Mouse (Mus musculus) gonadal fat pad, adult 2 months (tissue): Measurements from ENCODE around the gene Osbpl9. TPM values are rescaled to one million over a fixed set of nuclear protein-coding genes. Genes with fewer than 3 reads are reported as not detected.

ENCODE experiments used
- DNase-seq: peaks from one replicate; pipeline ENCODE4 v3.0.0-alpha.2; 2012; ENCODE audit warnings: low read depth
- polyA plus RNA-seq: library from polyadenylated mRNA; depleted of rRNA; stranded (reverse); fragments of >200 nt; gene quantifications from 2 replicates; pipeline ENCODE4 v1.2.3, GENCODE M21; 2012

Osbpl9 gene
- polyA plus RNA-seq, 1 experiment, result 138 TPM

DNA sequence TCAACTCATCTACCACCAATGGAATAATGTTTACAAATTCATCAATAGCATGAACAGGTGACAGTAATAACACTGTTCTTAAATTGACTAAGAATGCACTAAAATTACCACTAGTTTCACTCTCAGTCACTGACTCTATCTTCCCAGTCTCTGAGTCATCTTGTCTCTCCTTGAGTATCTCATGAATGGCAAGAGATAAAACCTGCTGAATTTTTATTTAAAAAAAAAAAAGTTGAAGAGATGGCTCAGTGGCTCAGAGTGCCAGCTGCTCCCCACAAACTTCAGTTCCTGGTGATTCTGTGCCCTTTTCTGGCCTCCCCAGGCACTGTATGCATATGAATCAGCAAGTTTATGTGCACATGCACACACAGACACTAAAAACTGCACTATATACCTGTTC, 96.8 kb downstream of the Osbpl9 start:
- no peak for DNase-seq

DNA sequence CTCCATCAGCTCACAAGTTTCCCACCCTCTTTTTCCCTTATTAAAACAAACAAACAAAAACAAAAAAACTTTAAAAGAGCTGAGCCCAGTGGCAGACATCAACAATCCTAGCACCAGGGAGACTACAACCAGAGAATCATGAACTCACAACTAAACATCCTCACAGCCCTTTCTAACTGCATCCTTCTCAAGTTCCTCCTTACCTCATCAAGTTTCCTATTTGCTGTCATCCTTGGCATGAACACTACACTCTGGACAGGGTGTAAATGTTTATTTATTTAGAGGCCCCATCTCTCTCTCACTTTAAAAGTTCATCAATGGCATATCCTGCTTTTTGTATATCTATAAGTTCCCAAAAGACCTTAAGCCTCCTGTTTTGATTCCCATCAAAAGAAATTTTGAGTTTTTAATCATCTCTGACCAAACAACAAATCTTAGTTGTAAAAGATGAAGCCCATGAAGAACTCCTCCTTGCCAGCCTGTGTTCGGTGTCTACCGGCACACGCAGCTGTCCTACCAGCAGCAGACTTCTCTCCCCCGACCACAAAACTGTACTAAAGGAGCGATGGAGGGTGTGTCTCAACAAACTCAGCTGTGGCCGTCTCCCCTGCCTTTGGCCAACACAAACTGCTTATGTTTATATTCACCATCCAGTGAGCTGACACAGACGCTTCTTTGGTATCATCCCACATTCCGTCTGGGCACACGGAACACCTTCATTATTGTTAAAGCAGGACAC, 98.8 kb downstream of the Osbpl9 start:
- no peak for DNase-seq

DNA sequence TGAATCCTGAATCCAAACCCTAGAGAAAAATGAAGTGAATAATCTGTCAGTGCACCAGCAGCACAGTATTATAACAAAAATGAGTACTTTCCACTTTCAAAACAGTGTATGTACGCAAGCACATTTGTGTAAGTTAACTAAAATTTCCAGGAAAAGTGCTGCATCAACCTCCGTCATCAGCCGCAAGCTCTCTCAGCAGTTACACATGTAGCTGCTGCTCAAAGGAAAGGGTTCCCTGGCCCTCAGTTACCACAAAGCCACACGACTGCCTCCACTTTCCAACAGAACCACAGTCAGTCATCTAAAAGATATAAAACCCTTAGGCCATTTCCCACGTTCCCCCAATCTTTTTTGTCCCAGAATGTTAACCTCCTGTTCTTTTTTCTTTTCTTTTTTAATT, 99.5 kb downstream of the Osbpl9 start:
- DNase-seq, result no peak

DNA sequence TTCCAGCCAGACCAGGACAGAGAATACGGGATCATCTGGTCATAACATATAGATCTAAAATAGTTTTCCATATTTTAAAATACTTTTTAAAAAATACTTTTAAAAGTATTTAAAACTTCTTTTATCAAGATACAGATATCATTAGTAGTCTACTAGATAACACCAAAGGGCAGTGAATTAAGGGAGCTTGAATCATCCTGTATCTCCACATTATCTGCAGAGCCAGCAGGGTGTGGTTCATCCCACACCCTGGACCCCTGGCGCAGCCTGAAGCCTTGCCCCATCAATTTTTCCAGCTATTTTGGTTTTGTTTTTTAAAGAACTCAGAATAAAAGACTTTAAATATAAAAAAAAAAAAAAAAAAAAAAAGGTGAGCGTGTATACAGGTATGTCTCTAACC, 103.2 kb downstream of the Osbpl9 start:
- no peak for DNase-seq

DNA sequence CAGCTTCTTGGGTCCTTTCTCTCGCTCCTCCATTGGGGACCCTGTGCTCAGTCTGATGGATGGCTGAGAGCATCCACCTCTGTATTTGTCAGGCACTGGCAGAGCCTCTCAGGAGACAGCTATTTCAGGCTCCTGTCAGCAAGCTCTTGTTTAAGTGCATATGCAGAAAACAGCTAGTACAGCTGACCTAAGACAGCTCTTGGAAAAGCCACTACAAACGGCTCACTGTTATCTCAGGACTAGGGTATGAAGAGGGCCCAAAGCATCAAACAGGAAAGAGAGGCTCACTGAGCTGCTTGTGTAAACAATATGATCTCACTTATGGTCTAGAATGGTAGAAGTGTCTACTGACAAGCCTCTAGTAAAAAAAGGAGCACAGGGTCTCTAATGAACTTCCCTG, 107.8 kb downstream of the Osbpl9 start:
- DNase-seq, result no peak

DNA sequence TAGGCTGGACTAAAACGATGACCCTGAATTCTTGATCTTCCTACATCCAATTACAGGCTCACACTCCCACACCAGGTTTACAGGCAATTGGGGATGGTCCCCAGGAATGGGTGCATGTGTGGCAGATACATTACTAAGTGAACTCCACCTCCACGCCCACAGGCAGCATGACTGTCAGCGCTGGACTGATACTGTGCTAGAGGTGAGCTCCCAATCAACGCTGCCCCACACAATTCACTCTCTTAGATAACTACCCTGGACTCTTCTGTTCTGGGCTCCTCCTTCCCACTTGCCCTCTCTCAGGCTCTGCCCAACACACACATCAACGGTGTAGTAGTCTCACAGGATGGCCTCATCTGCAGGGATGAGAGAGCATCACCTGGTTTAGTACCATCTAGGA, 109.7 kb downstream of the Osbpl9 start:
- DNase-seq, result no peak

DNA sequence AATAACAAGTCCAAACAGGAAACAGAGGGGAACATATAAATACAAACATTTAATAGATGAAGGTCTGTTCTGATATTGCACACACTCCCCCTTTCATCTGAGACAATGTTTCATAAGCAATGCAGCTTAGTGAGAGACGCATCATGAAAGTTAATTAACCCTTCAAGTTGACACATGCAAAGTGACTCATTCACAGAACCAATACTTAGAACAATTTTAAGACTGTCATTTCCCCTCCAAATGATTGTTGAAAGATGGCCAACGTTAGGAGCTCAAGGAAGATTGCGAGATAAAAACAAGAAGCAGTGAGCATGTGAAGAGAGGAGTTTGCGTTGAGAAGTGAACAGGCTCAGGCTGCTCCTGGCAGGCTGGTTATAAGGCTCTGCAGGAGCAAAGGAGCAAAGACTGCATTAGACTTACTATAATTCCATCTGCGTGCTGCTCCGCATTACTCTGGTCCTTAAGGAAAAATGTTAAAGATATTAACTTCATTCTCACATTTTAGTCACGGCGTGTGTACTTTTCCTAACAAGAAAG, 110.8 kb downstream of the Osbpl9 start:
- DNase-seq, result no peak

DNA sequence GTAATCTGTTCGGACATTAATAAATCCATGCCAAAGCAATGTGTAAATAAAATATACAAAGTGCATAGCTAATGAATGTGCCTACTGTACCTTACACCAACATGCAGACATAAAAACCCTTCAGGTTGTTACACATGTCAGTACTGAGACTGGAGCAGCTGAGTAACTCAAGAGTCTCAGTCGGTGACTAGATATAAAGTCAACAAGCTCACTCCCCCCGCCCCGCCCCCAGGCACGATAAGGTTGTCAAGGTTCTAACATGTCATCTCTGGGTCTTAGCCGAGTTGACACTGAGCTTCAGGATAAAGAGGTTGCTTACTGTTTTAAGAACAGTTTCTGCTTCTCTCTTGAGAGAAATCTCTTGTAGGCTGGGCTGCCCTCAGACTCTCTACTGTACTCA, 112.1 kb downstream of the Osbpl9 start:
- no peak for DNase-seq

DNA sequence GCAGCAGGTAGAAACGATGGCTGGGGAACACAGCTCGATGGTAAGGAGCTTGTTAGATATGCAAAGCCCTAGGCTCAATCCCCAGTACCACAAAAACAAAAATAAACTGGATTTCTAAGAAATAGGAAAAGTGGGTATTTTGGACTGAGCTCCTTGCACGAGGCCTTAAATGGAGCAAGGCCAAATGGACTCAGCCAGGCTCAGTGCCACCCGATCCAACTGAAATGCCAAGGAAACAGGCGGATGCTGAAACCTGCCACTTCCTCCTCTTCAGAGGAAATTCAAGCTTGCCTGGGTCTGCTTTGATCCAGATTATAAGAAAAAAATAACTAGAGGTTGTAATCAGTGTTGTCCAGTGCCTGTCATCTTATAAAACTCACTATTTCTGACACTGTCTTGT, 112.9 kb downstream of the Osbpl9 start:
- no peak for DNase-seq

DNA sequence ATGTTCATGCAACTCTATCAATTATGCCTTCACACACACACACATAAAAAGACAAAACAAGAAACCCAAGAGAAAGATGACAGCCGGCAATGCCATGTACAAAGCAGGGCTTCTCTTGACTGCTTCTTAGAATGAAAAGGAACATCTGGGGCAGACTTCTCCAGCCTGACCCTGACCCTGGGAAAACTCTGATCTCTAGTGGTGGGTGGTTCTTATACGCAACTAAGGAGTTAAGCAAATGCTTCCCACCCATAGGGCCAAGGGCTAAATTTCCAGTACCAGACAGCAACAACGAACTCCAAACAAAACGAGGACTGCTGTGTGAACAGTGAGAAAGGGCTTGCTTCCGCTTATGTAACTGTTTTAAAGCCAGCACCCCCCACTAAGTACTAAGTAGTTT, 122.0 kb downstream of the Osbpl9 start:
- DNase-seq, result no peak

DNA sequence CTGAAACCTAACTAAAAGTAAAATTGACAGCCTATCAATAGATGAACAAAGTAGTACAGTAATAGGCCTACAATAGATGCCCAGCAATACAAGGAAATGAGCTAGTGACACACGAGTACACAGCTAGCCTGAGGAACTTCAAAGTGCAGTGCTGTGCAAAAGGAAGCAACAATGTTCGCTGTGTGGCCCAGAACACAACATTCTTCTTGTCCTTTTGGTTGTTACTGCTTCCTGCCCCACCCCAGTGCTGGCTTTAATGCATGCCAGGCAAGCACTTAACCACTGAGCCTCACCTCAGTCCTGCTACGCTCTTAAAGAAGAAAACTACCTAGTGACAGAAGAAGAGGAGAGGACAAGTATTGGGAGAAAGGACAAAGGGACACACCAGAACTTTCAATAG, 122.4 kb downstream of the Osbpl9 start:
- DNase-seq, result no peak

DNA sequence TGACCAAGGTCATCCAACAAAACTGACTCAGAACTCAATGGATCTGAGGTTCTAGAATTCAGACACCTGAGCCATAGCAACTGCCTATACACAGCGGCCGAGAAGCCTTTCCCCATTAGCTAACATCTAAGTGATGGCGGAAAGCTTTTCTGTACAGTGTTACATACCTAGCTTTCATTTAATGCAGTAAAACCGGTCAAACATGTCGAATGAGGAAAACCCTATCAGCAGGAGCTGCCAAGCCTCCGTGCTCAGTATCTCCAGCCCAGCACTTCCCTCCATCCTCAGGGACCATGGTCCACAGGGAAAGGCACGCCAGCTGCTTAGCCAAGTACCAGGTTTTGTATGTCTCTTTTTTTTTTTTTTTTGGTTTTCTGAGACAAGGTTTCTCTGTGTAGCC, 123.1 kb downstream of the Osbpl9 start:
- no peak for DNase-seq

DNA sequence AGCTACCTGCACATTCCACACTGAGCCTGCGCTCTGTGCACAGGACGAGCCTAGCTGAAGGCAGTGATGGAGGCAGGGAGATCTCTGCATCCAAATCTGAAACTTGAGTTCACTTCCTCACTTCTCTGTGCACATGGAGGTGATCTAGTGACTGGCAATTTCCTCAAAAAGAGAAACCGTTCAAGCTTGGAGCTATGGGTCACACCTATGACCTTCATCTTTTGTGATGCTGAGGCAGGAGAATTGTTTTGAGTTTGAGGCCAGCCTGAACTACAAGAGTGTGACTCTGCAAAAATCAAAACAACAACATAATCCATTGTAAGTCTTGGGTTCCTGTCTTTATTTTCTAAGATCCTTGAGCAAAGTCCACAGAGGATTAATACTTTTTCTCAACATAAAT, 128.8 kb downstream of the Osbpl9 start:
- no peak for DNase-seq

DNA sequence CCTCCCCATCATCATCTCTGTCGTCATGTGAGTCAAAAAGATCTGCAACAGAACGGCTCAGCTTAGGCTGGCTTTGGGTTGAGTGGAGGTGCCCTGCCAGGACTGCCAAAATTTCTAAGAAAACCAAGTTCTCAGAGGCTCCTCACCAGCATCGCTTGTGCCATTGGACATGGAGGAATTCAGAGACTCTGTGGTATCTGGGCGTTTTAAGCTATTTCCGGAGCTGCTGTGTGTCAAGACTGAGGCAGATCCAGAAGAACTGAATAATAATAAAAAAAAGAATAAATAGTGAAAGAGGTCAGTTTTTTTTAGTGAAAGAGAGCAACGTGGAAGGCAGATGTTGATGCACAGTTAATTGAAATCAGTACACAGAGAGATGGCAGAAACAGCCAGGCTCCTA, 129.2 kb downstream of the Osbpl9 start:
- no peak for DNase-seq

DNA sequence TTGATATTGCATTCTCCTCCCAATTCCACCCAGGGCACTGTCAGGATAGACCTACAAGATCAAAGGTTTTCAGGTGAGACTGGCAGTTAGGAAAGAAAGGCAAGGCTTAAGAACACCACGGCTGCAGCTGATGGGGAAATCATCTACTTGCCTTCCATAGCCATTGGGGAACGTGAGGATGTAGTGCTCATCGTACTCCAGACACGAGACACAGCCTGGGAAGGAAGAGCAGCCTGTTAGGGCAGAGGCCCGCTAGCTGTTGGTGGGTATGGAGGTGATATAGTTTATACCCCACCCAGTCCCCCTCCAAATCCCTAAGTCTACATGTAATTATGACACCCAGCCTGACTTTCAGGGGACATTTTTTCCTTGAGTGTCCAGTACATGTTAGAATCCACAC, 136.4 kb downstream of the Osbpl9 start:
- DNase-seq, result no peak

DNA sequence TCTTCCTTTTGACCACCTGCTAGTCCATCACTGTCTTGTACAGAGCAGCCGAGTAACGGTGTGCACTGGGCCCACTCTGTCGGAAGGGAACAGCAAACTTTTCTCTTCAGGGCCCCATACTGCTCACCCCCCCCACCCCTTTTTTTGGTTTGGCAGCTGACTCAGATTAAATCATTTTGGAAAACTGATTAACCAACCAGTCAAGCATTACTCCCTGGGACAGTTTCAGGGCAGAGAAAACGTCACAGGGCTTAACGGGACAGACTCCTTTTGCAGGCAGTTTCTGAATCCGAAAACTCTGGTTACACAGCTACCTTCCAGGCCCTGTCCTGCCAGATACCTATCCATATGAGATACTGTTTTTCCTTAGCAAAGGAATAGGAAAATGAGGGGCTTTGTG, 137.1 kb downstream of the Osbpl9 start:
- no peak for DNase-seq

DNA sequence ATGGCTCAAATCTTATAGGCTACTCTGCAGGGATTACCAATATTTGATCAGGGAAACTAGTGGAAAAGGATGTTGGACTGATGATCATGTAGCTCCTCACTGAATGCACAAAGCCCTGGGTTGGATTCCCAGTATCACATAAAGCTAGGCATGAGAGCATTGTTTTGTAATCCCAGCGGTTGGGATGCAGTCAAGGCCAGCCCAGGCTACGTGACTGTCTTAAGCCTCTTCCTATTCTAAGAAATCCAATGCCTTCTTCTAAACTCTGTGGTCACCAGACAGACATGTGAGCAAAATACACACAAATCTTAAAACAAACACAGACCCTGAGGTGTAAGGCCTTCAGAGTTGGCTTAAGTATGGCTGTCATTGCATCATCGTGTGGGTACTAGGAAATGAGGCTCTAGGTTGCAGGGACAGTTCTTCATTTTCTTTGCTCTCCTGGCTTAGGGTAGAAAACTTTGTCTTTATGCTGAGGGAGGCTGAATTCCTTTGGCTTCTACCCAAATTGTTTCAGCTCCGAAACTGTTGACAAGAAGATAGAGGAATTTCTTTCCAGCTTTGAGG, 142.7 kb downstream of the Osbpl9 start:
- no peak for DNase-seq

DNA sequence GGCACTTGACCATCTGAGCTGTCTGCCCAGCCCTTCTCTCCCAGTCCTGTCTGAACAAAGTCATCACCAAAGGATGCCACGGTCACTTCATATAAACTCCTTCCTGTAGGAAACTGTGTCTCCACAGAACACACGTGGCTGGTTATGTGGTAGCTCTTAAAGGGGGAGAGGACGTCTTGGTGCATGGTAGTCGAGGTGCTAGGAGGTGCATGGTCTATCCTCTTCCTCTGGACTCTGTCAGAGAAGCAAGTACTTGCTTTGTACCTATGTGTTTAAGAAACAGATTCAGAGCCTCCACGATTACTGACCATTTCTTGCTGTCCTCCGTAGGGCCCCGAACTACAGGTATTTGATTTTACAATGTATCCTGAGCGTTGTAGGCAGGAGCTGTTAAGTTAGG, 144.4 kb downstream of the Osbpl9 start:
- DNase-seq, result no peak

DNA sequence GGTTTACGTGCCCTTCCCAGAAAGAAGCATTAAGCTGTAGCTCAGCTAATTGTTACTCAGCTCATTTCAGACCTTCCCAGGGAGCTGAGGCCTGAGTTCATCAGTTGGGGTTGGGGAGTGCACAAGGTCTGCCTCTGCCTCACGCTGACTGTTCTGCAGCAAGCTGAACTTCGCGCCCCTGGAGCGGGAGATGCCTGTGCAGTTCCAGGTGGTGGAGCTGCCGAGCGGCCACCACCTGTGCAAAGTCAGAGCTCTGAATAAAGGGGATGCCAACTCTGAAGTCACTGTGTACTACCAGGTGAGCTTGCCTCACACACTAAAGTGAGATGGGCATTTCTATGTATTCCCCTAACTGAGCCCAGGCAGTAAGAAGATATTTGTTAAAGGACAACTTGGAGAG, 145.7 kb downstream of the Osbpl9 start:
- no peak for DNase-seq

DNA sequence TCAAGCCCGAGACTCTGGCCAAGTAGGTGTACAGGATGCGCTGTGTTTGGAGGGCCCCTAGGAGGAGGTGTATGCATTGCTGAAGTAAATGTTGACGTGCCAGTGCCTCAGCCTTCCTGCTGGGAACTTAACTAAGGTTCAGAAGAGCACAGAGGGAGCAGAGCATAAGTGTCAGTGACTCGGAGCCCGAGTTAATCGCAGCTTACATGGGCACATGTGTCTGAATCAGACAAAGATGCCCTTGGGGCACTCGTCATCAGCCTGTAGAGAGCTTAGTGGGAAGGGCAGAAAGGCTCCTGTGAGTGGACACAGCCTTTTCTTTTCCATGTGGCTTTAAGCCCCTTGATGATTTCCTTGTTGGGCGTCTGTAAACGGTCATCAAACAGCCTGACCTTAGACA, 148.1 kb downstream of the Osbpl9 start:
- DNase-seq, result no peak

DNA sequence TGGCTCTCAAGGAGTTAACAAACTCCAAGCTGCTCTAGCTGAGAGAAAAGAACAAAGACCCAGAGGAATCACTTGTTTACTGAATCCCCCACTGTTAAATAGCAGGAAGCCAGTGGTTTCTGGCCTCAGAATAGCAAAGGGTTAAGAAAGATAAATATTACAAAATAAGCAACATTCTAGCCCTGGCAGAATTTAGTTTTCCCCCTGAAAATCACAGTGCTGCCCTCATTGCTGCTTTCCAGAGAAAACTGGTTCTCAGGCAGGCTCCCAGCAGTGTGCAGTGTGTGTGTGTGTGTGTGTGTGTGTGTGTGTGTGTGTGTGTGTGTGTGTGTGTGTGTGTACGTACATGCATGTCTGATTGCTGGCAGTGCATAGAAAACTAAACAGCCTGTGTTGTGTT, 149.8 kb downstream of the Osbpl9 start:
- no peak for DNase-seq

DNA sequence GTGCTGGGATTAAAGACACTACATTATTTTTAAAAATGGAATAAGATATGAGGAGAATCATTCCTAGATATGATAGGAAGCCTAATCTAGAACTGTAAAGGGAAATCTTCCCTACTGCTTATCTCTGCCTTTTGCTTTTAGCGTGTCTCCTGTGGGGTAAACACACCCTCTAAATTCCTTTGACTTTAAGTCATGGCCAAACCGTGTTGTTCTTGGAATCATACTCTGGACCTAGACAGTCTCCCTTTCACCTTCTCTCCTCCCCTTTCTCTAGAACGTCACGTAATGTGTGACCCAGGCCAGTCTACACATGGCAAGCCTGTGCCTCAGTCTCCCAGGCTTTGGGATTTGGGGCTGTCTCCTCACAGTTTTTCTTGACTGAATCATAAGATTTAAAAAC, 153.8 kb downstream of the Osbpl9 start:
- no peak for DNase-seq

DNA sequence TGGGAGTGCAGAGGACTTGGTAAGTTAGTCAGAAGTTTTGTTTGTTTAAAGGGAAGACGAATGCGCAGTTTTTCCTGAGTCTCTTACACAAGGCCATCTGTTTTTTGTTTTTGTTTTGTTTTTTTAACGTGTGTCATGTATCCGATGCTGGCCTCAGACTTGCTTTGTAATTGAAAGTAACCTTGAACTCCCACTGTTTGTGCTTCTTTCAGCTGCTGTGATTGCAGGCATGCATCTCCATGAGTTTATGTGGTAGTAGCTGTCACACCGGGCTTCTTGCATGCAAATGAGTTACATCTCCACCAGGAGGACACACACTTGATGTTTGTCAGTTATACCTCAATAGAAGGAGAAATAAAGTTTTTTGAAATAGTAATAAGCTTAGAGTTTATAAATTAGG, 158.3 kb downstream of the Osbpl9 start:
- no peak for DNase-seq

DNA sequence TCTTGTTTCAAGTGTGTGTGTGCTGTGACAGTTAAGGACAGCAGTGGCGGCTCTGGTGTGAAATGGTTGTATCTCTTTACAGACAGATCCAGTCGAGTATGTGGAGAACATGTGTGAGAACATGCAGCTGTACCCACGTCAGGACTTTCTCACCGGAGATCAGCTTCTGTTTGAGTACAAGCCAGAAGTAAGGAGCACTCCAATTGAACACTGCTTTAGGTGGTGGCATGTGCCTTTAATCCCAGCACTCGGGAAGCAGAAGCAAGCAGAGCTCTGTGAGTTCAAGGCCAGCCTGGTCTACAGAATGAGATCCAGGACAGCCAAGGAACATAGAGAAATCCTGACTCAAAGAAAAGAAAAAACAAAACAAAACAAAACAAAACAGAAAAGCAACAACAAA, 158.8 kb downstream of the Osbpl9 start:
- no peak for DNase-seq
